Mouse (Mus musculus) gastrocnemius, postnatal 4 days (tissue): Measurements from ENCODE around the gene Ces4a. TPM values are rescaled to one million over a fixed set of nuclear protein-coding genes. Genes with fewer than 3 reads are reported as not detected.
"Not testable (repeated sequence)": the region's sequence is repeated elsewhere in the genome, so short reads cannot be mapped to it uniquely, and the experiment has no call there.

Experiments used
- DNase-seq, 2 experiments: peaks; one replicate each; pipeline ENCODE4 v3.0.0; 2021 to 2022; ENCODE audit warnings: low spot score in 2 of 2, mixed read lengths in 2 of 2
- total RNA-seq, 2 experiments: library from RNA; stranded (reverse); gene quantifications; 2 replicates each; pipeline ENCODE4 v1.2.3; 2021

Gene Ces4a
- total RNA-seq, 2 experiments from 2014 or later, result not detected

- no peak for DNase-seq
These were observed 35.5 kb downstream of the Ces4a start for GRCm38 (mm10) chr8:105167116-105167515.

- no peak for DNase-seq
These were observed 38.0 kb downstream of the Ces4a start for GRCm38 (mm10) chr8:105169582-105169981.

GRCm38 (mm10) chr8:105170041-105170380 lies 38.4 kb downstream of the Ces4a start:
- DNase-seq, result no peak

GRCm38 (mm10) chr8:105170381-105171115 lies 38.9 kb downstream of the Ces4a start, which contains the start of gene Cbfb:
Gene Cbfb (plus strand): TSS chr8:105170674.
- peak; percentile 97 to 98 for DNase-seq

- peak; percentile 56 to 68 for DNase-seq
These were observed 39.8 kb downstream of the Ces4a start for GRCm38 (mm10) chr8:105171116-105172002.

- DNase-seq, result no peak
These were observed 40.4 kb downstream of the Ces4a start for GRCm38 (mm10) chr8:105172003-105172362.

- not testable (repeated sequence) for DNase-seq
These were observed 43.7 kb downstream of the Ces4a start for GRCm38 (mm10) chr8:105175287-105175686.

GRCm38 (mm10) chr8:105178211-105178800 lies 46.7 kb downstream of the Ces4a start:
- DNase-seq, result no peak

- DNase-seq, result no peak
These were observed 50.6 kb downstream of the Ces4a start for GRCm38 (mm10) chr8:105182201-105182600.

- DNase-seq, result no peak
These were observed 54.9 kb downstream of the Ces4a start for GRCm38 (mm10) chr8:105186467-105187005.

GRCm38 (mm10) chr8:105192182-105192581 lies 60.6 kb downstream of the Ces4a start:
- no peak for DNase-seq

Other genes starting within 250 kb of the Ces4a start
- under 1 TPM in 1 of 2 experiments, not detected in 1; 0.18 TPM for gene Ces2e, start 205.5 kb upstream of the Ces4a start, total RNA-seq
- under 1 TPM in 1 of 2 experiments, not detected in 1; 0.05 TPM for gene Ces2f, start 184.4 kb upstream of the Ces4a start, total RNA-seq
- 1 to 10 TPM; 1.0 to 1.1 TPM for gene Ces2g, start 170.1 kb upstream of the Ces4a start, total RNA-seq
- not detected for gene Ces2h, start 130.9 kb upstream of the Ces4a start, total RNA-seq
- gene Ces3a, start 83.2 kb upstream of the Ces4a start, total RNA-seq, result 1 to 10 TPM in 1 of 2 experiments, not detected in 1; 1.5 TPM
- not detected for gene Ces3b, start 48.0 kb upstream of the Ces4a start, total RNA-seq
- gene Cbfb, start 38.9 kb downstream of the Ces4a start, total RNA-seq, result 10 to 100 TPM; 48.5 to 55.6 TPM
- 10 to 100 TPM; 16.2 to 16.5 TPM for gene D230025D16Rik, start 93.3 kb downstream of the Ces4a start, total RNA-seq
- gene B3gnt9, start 123.4 kb downstream of the Ces4a start, total RNA-seq, result 10 to 100 TPM; 14.9 to 15.3 TPM
- gene Tradd, start 132.8 kb downstream of the Ces4a start, total RNA-seq, result 10 to 100 TPM in 1 of 2 experiments, 1 to 10 TPM in 1; 6.6 to 10.2 TPM
- 1 to 10 TPM; 2.2 to 2.7 TPM for gene Fbxl8, start 132.8 kb downstream of the Ces4a start, total RNA-seq
- under 1 TPM; 0.21 to 0.29 TPM for gene Hsf4, start 138.0 kb downstream of the Ces4a start, total RNA-seq
- gene Nol3, start 144.3 kb downstream of the Ces4a start, total RNA-seq, result 10 to 100 TPM; 26.5 to 27.1 TPM
- gene 4931428F04Rik, start 158.1 kb downstream of the Ces4a start, total RNA-seq, result 1 to 10 TPM; 3.8 to 6.3 TPM
- gene Exoc3l, start 164.3 kb downstream of the Ces4a start, total RNA-seq, result 1 to 10 TPM; 8.1 to 8.7 TPM
- gene E2f4, start 165.9 kb downstream of the Ces4a start, total RNA-seq, result 10 to 100 TPM; 27.4 to 31.1 TPM
- gene Elmo3, start 173.8 kb downstream of the Ces4a start, total RNA-seq, result 1 to 10 TPM; 1.0 to 1.1 TPM
- 1 to 10 TPM; 3.6 to 4.1 TPM for gene Lrrc29, start 194.5 kb downstream of the Ces4a start, total RNA-seq
- gene Tmem208, start 194.6 kb downstream of the Ces4a start, total RNA-seq, result 10 to 100 TPM; 28.7 to 29.5 TPM
- 10 to 100 TPM; 12.4 to 14.2 TPM for gene Fhod1, start 216.2 kb downstream of the Ces4a start, total RNA-seq
- 1 to 10 TPM; 4.0 to 4.2 TPM for gene Slc9a5, start 217.0 kb downstream of the Ces4a start, total RNA-seq
- under 1 TPM; 0.17 to 0.26 TPM for gene Plekhg4, start 241.5 kb downstream of the Ces4a start, total RNA-seq